Mouse (Mus musculus): ENCODE data around the gene Zfp607b.

Zfp607b gene

DNA sequence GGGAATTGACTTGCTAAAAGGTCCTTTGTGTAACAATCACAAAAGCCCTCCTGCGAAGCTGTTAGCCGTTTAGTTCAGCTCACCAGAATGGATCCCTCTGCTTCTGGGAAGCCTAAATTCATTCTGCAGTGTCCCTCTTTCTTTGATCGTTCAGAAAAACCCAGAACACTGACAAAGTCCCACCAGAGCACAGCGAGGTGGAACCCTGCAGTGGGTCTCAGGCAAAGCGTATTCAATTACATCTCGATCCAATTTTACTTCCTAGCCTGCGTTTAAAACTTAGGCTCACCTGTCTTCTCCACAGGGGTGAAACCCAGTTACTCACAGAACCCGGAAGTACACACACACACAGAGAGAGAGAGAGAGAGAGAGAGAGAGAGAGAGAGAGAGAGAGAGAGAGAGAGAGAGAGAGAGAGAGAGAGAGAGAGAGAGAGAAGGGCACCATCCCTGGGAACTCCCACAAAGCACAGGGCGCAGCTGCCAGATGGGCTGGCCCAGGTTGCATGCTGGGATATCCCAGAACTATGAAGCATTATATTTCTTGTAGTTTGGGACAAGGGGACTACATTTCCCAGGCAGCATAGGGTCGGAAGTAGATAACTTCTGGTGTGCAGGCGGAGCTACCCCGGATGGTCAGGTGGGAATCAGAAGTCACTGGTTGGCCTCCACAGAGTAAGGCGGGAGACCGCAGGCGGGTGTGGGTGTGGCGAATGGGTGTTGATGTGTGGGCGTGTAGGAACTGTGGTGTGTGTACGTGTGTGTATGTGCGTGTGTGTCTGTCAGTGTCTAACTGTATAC, at the start of gene Zfp607b:
Gene Zfp607b, plus strand, starts transcription at position 526 of the 798 bp plus-strand sequence.
- peak; percentile 95 for DNase-seq

DNA sequence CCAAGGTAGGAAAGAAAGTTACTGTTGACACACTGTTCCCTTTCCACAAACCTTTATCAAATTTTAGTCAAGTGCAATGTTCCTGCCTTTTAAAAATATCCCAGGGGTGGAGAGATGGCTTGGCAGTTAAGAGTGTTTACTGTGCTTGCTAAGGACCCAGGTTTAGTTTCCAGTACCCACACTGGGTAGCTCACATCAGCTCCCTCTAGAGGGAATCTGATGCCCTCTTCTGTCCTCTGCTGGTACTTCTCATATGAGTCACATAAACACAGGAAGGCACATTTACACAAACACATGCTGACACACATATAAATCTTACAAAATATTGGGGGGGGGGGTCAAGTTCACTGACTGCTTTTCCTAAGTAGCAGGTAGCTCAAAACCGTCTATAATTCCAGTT, 44.7 kb upstream of the Zfp607b start:
- DNase-seq: no peak

DNA sequence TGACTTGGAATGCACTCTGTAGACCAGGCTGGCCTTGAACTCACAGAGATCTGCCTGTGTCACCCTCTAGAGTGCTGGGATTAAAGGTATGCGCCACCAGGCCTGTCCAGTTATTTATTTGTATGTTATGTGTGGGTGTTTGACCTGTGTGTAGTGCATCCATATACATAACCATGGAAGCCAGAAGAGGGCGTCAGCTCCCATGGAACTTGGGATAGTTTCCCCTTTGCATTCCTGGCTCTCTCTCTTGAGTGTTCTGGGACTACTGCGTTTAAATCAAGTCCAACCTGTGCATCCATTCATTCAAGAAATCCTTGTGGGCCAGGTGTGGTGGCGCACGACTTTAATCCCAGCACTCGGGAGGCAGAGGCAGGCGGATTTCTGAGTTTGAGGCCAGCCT, 42.6 kb upstream of the Zfp607b start:
- no peak for DNase-seq

DNA sequence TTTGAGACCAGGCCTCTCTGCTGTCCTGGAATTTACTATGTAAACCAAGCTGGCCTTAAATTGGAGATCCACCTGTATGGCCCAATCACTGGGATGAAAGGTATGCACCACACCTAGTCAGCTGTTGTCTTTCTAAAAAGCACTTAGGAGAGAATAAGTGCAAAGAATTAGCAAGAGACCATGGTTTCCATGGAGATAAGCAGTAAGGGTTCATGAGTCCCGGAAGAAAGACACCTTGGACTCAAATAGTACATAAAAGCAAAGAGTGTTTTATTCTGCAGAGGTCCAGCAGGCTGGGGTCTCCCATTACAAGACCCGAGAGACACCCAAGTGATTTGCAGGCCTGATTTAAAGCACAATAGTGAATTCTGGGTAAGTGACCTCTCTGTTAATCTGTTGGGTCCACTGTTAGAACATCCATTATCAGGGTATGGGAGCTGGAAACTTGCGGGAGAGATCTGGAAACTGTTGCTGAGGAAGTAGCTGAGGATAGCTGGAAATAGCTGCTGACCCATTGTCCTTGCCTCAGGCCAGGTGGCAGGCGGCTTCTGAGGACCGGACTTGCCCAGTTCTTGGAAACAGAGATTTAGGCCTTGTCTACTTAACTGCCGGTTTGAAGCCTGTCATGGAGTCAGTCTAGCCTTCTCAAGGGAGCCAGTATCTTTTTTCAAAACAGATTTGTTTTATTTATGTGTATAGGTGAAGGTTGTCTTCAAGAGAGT, 41.7 kb upstream of the Zfp607b start:
- DNase-seq: no peak

DNA sequence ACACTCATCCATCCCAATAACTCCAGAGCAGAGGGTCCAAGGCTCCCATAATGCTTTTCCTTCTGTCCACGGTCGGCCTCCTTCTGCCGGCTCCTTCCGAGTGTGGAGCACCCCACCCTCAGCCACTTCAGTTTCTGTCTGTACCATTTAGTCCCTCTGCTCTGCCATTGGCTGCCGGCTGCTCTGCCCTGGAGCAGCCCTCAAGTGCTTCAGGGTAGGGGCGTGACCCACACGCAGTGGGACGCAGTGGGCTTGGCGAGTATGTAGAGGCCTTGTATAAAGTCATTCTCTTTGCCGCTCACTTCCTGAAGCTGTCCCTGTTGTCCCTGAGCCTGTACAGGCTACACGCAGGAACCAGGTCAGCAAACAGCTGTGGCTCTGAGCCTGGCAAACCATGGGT, 39.4 kb upstream of the Zfp607b start:
- no peak for DNase-seq

DNA sequence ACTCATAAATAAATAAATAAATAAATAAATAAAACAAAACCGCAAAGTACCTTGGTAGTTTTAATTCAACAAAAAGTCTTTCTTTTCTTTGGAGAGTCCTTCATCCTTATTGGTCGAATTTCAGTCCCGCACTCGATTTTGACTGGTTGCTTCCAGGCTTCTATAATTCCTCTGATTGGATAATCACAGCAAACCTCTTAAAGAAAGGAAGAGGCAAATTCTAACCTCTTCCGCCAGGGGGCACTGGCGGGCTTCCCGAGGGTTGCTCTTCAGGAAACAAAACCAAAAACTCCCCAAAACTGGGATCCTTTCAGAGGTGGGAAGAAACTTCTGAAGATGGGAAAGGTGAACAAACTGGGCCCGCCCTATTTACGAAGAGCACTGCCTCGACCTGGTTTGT, 38.2 kb upstream of the Zfp607b start:
- DNase-seq: peak; percentile 84

DNA sequence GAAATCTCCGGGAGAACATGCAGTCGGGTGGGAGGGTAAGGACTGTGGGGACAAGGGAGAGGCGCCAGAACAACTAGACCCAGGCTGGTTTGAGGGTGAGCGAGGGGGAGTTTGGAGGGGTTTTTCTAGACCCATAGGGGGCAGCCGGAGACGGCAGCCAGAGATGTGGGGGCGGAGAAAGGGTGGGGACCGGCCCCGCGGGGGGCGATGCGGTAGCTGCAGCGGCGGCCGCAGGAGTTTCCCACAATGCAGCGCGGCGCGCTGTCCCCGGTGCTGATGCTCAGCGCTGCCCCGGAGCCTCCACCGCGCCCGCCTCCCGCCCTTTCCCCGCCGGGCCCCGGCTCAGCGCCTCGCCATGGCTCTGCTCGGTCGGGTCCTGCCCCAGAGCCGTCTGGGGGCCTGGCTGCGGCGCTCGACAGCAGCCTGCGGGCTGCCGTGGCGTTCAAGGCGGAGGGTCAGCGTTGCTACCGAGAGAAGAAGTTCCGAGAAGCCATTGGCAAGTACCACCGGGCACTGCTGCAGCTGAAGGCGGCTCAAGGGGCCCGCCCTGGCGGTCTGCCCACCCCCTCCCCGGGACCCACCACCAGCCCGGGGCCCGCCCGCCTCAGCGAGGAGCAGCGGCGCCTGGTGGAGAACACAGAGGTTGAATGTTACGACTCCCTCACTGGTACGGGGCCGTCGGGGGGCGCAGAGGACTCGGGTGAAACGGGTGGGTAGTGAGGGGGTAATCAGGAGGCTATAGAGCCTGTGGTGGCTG, 35.3 kb upstream of the Zfp607b start, which contains the start of gene Ttc9b:
Gene Ttc9b, plus strand, starts transcription at position 235 of the 757 bp plus-strand sequence.
- DNase-seq: peak; percentile 63

DNA sequence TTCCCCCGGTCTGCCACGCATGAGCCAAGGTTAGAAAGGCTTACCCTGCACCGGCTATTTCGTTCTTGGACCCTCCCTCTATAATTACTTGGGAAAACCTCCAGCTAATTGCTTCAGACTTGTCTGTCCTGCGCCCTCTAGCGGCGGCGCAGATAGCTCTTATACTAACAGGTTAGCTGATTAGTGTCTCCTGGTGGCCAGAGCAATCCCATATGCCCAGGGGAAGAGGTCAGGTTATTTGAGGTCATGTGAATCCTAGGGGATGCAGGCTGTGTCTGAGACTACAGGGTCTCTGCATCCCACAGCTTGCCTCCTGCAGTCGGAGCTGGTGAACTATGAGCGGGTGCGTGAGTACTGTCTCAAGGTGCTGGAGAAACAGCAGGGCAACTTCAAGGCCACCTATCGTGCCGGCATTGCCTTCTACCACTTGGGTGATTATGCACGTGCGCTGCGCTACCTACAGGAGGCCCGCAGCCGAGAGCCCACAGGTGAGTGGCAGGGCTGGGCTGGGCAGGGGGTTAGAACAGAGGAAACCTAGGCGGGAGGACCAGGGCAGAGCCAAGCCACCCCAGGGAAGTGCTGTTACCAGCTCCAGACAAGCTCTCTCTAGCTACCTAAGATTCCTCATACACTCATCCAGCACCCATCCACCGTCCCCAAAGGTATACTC, 34.4 kb upstream of the Zfp607b start:
- peak; percentile 14 for DNase-seq

DNA sequence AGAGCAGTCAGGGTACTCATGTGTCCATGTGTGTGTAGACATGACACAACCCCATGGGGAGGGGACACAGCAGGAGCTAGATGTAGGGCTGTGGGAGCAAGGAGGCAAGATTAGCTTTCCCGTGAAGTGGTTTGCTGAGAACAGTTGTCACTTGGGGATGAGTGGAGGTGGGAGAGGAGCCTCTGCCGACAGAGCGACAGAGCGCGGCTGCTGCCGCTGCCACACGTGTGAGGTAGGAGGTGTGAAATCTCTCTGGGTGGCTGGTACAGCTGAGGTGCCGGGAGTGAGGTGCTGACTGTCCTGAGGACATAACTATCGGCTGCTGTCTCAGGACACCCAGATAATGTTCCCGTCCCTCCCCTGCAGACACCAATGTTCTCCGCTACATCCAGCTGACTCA, 33.6 kb upstream of the Zfp607b start:
- no peak for DNase-seq

DNA sequence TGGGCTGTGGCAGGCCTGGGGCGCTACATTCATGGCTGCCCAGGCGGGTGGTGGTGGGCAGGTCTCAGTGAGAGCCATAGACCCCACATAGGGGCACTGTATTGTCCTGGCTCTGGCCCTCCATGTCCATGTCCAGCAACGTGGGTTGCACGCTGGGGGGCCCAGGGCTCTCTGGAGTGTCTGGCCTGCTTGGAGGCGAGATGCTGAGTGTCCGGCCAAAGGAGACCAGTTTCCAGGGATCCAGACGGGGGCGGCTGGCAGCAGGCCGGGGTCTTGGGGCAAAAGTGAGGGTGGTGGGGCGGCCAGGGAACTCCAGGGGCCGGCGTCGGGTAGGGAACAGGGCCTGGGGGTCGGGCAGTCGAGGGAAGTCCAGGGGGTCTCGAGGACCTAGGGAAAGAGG, 32.5 kb upstream of the Zfp607b start:
- no peak for DNase-seq

DNA sequence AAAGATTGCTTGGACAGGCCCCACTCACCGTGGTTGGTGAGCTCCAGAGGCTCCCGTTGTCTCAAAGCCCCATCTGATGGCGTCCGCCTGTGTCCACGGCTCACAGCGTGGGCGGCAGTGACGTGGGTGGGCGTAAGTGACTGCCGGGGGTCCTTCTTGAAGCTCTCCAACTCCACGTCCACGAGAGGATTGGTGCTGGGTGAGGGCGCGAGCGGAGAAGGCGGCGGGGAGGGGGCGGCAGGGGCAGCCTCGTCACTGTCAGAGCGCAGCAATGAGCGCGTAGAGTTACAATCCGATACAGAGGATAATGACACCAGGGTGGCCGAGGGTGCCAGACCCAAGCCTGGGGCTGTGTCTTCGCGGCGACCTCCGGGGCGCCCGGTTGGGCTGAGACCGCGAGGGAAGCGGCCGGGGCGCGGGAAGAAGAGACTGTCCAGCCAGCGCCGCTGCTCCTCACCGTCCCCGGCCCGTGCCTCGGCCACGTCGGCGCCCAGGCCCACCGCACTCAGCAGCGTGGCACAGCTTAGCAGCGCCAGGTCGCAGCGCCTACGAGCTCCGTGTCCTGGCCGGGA, 31.2 kb upstream of the Zfp607b start:
- DNase-seq: no peak

DNA sequence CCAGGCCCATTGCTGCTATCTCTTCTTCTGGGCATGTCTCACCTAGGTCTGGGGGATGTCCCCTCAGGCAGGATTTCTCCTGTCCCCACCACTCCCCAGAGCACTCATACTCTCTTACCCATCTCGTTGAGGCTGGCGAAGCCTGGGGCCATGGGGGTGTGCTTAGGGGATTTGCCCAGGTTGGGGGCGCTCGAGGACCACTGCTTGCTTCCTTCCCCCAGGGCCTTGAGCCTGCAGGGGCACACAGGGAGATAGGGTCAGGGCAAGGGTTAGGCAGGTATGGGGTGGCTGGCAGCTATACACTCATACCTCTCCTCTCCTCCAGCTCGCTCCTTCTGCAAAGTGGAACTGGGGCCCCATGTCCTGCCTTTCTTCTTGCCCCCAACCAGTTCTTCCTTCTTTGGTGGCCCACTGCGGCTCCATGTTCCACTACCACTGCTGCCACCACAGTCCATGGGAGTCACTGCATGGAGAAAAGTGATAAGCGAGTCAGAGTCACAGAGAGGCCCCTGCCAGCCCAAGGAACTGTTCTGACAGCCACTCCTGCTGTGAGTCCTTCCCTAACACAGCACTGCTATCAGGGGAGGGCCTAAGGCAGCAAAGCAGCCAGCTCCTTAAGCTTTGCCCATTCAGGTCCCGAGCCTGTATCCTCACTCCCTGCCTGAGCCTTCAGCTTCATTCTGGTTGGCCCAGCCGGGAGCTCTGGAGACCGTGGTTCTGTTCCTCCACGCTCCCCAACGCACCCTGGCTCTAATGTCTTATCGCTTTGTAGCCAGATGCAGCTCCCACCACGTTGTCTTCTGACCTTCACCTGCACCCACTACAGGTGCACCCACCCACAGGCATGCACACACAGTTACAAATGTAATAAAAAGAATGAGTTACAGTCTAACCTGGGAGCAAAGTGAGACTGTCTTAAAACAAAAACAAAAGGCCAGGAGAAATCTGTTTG, 30.2 kb upstream of the Zfp607b start:
- DNase-seq: no peak

DNA sequence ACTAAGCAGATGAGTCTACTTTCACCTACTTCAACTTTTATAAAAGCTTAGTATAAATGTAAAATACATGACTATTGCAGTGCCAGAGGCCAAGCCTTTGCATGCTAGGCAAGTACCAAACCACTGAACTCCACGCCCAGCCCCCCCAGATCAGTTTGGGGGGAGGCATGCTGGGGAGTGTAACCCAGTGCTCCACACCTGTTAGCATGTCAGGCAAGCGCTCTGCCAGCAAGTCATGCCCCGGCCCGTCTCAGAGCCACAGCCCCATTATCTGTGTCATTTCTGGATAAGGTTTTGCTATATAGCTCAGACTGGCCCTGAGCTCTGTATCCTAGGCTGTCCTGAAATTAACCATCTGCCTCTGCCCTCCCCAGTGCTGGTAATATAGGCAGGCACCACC, 27.1 kb upstream of the Zfp607b start:
- DNase-seq: no peak

DNA sequence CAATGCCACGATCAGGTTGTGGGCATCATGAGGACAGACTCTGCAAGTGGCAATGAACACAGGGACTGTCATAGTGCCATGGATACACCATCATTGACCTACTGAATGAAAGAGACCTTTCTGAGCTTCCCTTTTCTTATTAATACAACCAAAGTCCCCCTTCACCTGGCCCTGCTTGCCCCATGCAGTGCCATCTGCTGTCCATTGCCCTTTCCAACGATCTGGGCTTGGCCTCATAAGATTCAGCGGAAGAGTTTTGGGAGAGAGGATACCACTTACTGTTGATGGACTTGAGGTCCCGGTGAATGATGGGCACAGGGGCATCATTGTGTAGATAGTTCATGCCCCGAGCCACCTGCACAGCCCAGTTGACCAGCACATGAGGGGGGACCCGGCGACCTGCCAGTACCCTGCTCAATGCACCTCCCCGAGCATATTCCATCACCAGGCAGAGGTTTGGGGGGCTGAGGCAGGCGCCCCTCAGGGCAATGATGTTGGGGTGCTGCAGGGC, 16.0 kb upstream of the Zfp607b start:
- DNase-seq: no peak

DNA sequence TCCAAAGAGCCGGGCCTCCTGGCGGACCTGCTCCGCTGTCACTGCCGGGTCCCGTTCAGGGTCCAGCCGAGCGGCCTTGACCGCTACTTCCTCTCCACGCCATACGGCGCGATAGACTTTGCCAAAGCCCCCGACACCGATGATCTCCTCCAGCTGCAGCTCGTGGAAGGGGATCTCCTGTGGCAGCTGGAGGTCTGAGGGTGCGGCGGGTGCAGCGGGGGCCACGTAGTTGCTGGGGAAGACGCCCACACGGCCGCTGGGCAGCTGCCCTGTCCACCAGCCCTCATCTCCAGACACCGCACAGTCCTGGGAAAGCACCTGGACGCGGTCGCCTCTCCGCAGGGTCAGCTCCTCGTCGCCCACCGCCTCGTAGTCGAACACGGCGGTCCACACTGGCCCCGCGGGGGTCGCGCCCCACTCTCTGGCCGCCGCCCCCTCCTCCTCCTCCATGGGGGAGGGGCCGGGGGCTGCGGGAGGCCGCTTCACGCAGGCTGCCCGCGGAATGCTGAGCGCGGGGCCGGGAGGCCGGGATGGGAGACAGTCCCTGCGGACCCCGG, 15.5 kb upstream of the Zfp607b start:
- DNase-seq: peak; percentile 33

DNA sequence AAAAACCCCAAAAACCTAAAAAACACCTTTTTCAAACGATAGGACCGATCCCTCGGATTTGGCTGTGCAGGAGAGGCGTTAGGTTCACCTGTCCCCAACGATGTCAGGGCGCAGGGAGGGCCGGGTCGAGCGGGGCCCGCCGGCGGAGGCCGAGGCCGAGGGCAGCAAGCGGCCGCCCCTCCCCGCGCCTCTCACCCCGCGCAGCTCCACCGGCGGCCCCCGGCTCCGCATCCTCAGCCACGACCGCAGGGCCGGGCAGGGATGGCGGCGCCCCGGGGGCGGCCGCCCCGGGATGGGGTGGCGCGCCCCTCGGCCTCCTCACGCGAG, 15.0 kb upstream of the Zfp607b start:
- DNase-seq: no peak

DNA sequence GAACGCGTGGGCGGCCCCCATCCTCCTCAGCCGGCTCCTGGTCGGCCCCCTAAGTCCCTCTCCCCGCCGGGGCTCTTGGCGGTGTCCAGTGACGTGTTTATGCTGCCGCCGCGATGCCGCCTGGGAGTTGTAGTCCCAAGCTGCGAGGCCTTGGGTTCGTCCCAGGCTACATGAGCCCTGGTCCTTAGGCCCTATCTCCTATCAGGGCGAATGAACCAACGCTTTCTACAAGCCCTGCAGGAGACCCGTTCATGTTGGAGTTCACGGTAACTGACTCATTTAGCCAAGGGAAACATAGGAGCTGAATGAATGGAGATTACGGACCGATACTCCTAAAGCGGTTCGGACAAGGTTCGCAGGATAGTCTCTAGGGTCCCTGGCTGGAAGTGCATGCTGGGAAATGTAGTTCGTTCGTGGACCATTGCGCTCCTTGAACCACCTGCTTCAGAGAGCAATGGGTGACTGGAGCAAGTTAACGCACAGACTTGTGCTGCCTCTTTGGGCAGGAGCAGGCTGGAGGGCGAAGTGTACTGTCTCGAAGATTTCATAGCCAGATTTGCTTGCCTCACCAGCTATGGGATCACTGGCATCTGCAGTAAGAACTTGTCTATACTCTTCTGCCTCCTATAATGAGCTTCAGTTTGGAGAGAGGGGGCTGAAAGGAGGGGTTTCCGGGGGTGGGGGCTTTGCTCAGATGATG, 14.5 kb upstream of the Zfp607b start, which contains the start of gene Map3k10:
Gene Map3k10, minus strand, starts transcription at position 77 of the 700 bp plus-strand sequence.
- DNase-seq: peak; percentile 95

DNA sequence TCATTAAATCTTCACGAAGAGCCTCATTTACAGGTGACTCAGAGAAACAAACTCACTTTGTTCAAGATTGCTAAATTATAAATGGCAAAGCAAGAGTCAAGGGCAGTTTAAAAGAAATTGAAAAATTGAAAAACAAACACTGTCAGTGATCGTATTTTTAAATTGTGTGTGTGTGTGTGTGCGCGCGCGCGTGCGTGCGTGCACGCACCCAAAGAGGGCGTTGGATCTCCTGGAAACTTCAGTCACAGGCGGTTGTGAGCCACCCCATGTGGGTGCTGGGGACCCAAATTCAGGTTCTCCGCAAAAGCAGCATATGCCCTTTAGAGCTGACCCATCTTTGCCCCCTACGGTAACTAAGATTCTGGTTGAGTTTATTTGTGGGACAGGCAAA, 13.9 kb upstream of the Zfp607b start:
- DNase-seq: no peak

DNA sequence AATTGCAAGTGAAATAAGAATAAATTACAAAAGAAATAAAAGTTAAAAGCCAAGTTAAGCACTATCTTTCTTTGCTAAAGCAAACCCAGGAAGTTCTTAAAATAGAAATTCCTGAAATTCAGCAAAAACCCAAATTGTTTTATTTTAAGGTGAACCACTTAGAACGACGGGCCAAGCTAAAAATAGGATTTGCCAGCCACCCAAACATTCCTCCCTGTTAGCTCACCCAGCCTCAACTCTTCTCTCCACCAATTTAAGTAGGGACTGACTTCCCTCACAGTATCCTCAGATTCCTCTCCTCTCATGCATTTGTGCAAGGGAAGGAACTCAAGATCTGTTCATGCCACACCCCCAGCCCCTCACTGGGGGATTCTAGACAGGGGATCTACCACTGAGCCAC, 5.9 kb upstream of the Zfp607b start:
- DNase-seq: no peak

DNA sequence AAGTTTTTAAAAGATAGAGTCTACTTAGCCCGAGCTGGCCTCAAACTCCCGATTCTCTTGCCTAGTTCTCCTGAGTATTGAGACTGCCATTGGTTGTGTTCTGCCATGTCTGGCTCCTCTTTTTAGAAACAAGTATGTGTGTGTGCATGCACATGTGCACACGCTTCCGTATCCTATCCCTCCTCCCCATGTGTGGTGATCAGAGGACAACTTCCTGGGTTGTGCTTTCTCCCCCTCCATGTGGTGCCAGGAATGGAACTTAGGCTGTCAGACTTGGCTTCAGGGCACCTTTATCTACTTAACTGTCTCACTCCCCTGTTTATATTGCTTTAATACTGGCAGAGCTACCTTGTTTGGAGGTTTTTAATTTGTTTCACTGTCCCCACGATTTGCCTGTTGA, 3.9 kb upstream of the Zfp607b start:
- DNase-seq: no peak

All from kidney, postnatal 14 days (tissue).